ENCODE assay signal across 22 mouse cellular contexts in the genomic region with DNA sequence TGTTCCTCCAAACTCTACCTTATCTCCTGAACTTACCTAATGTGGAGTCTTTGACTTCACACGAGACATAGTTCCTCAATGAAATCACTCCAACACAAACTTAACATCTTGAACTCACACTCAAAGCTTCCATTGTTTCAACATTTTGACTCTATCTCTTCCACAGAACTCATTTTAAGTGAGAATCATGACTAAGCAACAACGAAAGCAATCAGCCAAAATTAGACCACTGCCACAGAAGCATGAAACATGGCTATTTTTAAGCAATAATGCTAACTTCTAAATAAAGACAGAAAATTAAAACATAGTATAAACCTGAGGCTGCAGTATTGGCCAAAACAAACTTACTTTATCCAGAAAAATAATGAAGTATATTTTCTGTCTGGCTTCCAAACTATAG.
A peak's percentile ranks its signal among the peaks of the same experiment; 100 is the strongest.
DNase-seq lines count a peak whose midpoint lies in the region; ATAC-seq and TF ChIP-seq lines count a peak whose summit lies in the region.
"Had no signal": no experiment of that assay in that cellular context is flagged by ENCODE, and none has a peak within 500 bp of the region (broad histone marks: within the 10 kb centered on the region; RNA-seq: fewer than 3 reads in every experiment).

No protein-coding gene starts in this region.

- H3K4me3 ChIP-seq in stomach, postnatal 0 days (ENCODE audit: low read depth, low read length): no peak overlapping the region
- H3K4me3 ChIP-seq: embryonic facial prominence, embryonic 10.5 days; embryonic facial prominence, embryonic 12.5 days; forebrain, embryonic 10.5 days; forebrain, embryonic 12.5 days had no signal

- no peak for DNase-seq in frontal cortex, postnatal 36 days (ENCODE audit: low spot score in 2 of 2)
- peak; percentile 54 for DNase-seq in brain, adult 2 months (ENCODE audit: low read depth, low spot score)
- peak; percentile 29 for DNase-seq in telencephalon, adult 2 months (ENCODE audit: low read depth, low spot score)
- DNase-seq in stomach, postnatal 0 days (ENCODE audit: low spot score): no peak
- no peak for DNase-seq in heart, postnatal 4 days
- DNase-seq: adrenal gland, adult 8-10 months; adrenal gland, postnatal 14 days; adrenal gland, postnatal 36 days; cerebellum, adult 11-12 months; cerebellum, adult 2 months; cerebellum, adult 9-10 months; cerebellum, postnatal 10 days; cerebellum, postnatal 25 days; forebrain, postnatal 0 days had no signal

- no peaks in the 10 kb centered on the region for H3K9me3 ChIP-seq in stomach, postnatal 0 days (ENCODE audit: control insufficient read depth, low read length)
- H3K9me3 ChIP-seq: embryonic facial prominence, embryonic 10.5 days; embryonic facial prominence, embryonic 12.5 days; forebrain, embryonic 10.5 days; forebrain, embryonic 12.5 days had no signal

- H3K4me2 ChIP-seq in stomach, postnatal 0 days (replicated peaks; ENCODE audit: low read depth): no peak overlapping the region
- H3K4me2 ChIP-seq: embryonic facial prominence, embryonic 12.5 days; forebrain, embryonic 12.5 days had no signal

- H3K9ac ChIP-seq in stomach, postnatal 0 days (ENCODE audit: low read length): no peak overlapping the region
- H3K9ac ChIP-seq: embryonic facial prominence, embryonic 12.5 days; forebrain, embryonic 12.5 days; forebrain, postnatal 0 days had no signal

- peak; percentile 68 for ATAC-seq in frontal cortex, adult (ENCODE audit: low TSS enrichment)
- no peak for ATAC-seq in stomach, postnatal 0 days (ENCODE audit: low FRiP score, low TSS enrichment)
- ATAC-seq: activated CD4-positive, CD25-positive, alpha-beta regulatory T cell, adult 4 months; forebrain, embryonic 14.5 days; forebrain, postnatal 0 days; Patski had no signal

- TF ChIP-seq CTCF in stomach, postnatal 0 days (IDR thresholded peaks at IDR 0.05; ENCODE audit: low read depth): no peak

- no peak for TF ChIP-seq EP300 in stomach, postnatal 0 days (optimal IDR thresholded peaks at IDR 0.05)

- H3K27me3 ChIP-seq in stomach, postnatal 0 days (ENCODE audit: control insufficient read depth, insufficient read depth, low read length): no peaks in the 10 kb centered on the region
- H3K27me3 ChIP-seq: embryonic facial prominence, embryonic 12.5 days; forebrain, embryonic 12.5 days; Patski had no signal

- no peaks in the 10 kb centered on the region for H3K36me3 ChIP-seq in stomach, postnatal 0 days (ENCODE audit: control insufficient read depth, insufficient read depth, low read length)
- H3K36me3 ChIP-seq: embryonic facial prominence, embryonic 10.5 days; embryonic facial prominence, embryonic 12.5 days; forebrain, embryonic 10.5 days; forebrain, embryonic 12.5 days had no signal

- H3K27ac ChIP-seq in stomach, postnatal 0 days (replicated peaks): no peak overlapping the region
- H3K27ac ChIP-seq: embryonic facial prominence, embryonic 10.5 days; embryonic facial prominence, embryonic 12.5 days; forebrain, embryonic 10.5 days; forebrain, embryonic 12.5 days had no signal

- H3K4me1 ChIP-seq in stomach, postnatal 0 days (replicated peaks; ENCODE audit: control insufficient read depth, insufficient read depth): no peaks in the 10 kb centered on the region
- H3K4me1 ChIP-seq: embryonic facial prominence, embryonic 10.5 days; embryonic facial prominence, embryonic 12.5 days; forebrain, embryonic 12.5 days had no signal

- WGBS in stomach, postnatal 0 days: 76% methylated on average over 2 of the region's 2 CpGs

Comparison
In these comparisons a context has a peak if more than half of its experiments do, and no peak if none do; other contexts are left out.
1. DNase-seq: peak in brain, adult 2 months (single experiment) and telencephalon, adult 2 months (single experiment); none in frontal cortex, postnatal 36 days (0 of 2), stomach, postnatal 0 days (single experiment) and heart, postnatal 4 days (single experiment).